Mouse (Mus musculus): ENCODE measurements around the gene Defa30. TPM values are rescaled to one million over a fixed set of nuclear protein-coding genes. Genes with fewer than 3 reads are reported as not detected.
"Not testable (repeated sequence)": the region's sequence is repeated elsewhere in the genome, so short reads cannot be mapped to it uniquely, and the experiment has no call there.

Defa30 gene
- polyA plus RNA-seq (2014; fragmentation: Nextera tagmentation; extraction: Ambion mirVana) = not detected in 2 replicates

DNA sequence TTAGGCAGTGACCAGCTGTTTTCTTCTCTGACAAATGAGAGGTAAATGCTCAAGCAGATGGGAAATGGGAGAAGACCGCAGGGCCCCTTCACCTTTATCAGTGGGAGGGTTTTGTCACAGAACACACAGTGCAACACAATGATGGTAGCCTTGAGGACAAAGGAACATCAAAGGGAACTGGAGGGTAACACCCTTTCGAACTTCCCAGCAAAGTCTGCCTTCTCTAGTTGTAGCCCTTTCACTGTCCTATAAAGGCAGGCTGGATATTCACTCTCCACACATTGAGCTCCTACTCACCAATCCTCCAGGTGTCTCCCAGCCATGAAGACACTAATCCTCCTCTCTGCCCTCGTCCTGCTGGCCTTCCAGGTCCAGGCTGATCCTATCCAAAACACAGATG is at the start of gene Defa30:
TSS of gene Defa30 (plus strand) at position 301 of the 400 bp plus-strand sequence.
- not testable (repeated sequence) for H3K36me3 ChIP-seq (ENCODE audit: control insufficient read depth, insufficient read depth, low read length); H3K9me3 ChIP-seq (ENCODE audit: control insufficient read depth, low read length); H3K27ac ChIP-seq (replicated peaks in 1 of 2; ENCODE audit: control insufficient read depth in 1 of 2, insufficient read depth in 1 of 2, low read depth in 2 of 2, low read length in 2 of 2); H3K27me3 ChIP-seq (ENCODE audit: control insufficient read depth, insufficient read depth, low read length); H3K4me2 ChIP-seq (ENCODE audit: low read length); ATAC-seq (ENCODE audit: insufficient number of reproducible peaks, insufficient read depth, low FRiP score, low read depth); H3K4me3 ChIP-seq (ENCODE audit: control insufficient read depth in 1 of 2, insufficient read depth in 1 of 2, low read depth in 1 of 2, low read length in 2 of 2); H3K9ac ChIP-seq (ENCODE audit: low read length); H3K4me1 ChIP-seq (ENCODE audit: control insufficient read depth in 2 of 2, insufficient read depth in 2 of 2, low read length in 2 of 2)
- WGBS = 45% methylated on average over 3 of the region's 3 CpGs

DNA sequence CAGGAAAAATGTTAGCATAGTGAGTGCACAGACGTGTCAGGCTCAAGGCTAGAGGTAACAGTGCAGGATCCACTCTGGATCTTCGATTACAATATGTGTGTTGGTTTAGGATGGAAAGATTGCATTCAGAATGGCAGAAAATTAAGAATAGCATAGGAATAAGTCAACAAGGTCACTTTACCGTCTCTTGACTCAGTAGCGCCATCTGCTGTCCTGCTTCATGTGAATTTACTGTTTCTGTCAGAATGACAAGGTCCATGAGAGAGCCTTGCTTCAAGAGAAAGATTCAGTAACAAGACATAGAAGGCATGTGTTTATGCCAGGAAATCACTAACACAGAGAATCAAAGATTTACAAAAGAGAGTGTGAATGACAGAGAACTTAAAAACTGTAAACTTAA is 41.3 kb upstream of the Defa30 start:
- WGBS = 35% methylated on average over 4 of the region's 4 CpGs
- H3K27me3 ChIP-seq (ENCODE audit: control insufficient read depth, insufficient read depth, low read length) = no peaks in the 10 kb centered on the region
- no peak overlapping the region for H3K27ac ChIP-seq (replicated peaks in 1 of 2; ENCODE audit: control insufficient read depth in 1 of 2, insufficient read depth in 1 of 2, low read depth in 2 of 2, low read length in 2 of 2)
- no peak overlapping the region for H3K9ac ChIP-seq (ENCODE audit: low read length)
- no peaks in the 10 kb centered on the region for H3K4me1 ChIP-seq (ENCODE audit: control insufficient read depth in 2 of 2, insufficient read depth in 2 of 2, low read length in 2 of 2)
- no peak for ATAC-seq (ENCODE audit: insufficient number of reproducible peaks, insufficient read depth, low FRiP score, low read depth)
- no peaks in the 10 kb centered on the region for H3K9me3 ChIP-seq (ENCODE audit: control insufficient read depth, low read length)
- H3K4me3 ChIP-seq (ENCODE audit: control insufficient read depth in 1 of 2, insufficient read depth in 1 of 2, low read depth in 1 of 2, low read length in 2 of 2) = no peak overlapping the region
- H3K36me3 ChIP-seq (ENCODE audit: control insufficient read depth, insufficient read depth, low read length) = no peaks in the 10 kb centered on the region
- no peak overlapping the region for H3K4me2 ChIP-seq (ENCODE audit: low read length)

DNA sequence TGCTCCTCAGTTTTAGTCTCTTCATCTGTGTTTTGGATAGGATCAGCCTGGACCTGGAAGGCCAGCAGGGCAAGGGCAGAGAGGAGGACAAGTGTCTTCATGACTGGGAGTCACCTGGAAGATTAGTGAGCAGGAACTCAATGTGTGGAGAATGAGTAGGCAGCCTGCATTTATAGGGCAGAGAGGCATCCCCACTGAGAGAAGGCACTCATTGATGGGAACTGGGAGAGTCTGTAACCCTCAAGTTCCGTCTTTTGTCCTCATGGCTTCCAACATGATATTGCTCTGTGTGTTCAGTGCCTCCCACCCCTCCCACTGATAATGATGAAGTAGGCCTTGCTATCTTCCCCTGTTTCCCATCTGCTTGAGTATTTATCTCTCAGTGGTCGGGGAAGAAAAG is 38.5 kb upstream of the Defa30 start, which contains the start of gene Gm14851:
TSS of gene Gm14851 (minus strand) at position 101 of the 400 bp plus-strand sequence.
- H3K36me3 ChIP-seq (ENCODE audit: control insufficient read depth, insufficient read depth, low read length); H3K27me3 ChIP-seq (ENCODE audit: control insufficient read depth, insufficient read depth, low read length); H3K27ac ChIP-seq (replicated peaks in 1 of 2; ENCODE audit: control insufficient read depth in 1 of 2, insufficient read depth in 1 of 2, low read depth in 2 of 2, low read length in 2 of 2); H3K9ac ChIP-seq (ENCODE audit: low read length); H3K9me3 ChIP-seq (ENCODE audit: control insufficient read depth, low read length); ATAC-seq (ENCODE audit: insufficient number of reproducible peaks, insufficient read depth, low FRiP score, low read depth); H3K4me3 ChIP-seq (ENCODE audit: control insufficient read depth in 1 of 2, insufficient read depth in 1 of 2, low read depth in 1 of 2, low read length in 2 of 2); H3K4me2 ChIP-seq (ENCODE audit: low read length); H3K4me1 ChIP-seq (ENCODE audit: control insufficient read depth in 2 of 2, insufficient read depth in 2 of 2, low read length in 2 of 2): not testable (repeated sequence)
- WGBS = 60% methylated on average over 1 of the region's 2 CpGs

DNA sequence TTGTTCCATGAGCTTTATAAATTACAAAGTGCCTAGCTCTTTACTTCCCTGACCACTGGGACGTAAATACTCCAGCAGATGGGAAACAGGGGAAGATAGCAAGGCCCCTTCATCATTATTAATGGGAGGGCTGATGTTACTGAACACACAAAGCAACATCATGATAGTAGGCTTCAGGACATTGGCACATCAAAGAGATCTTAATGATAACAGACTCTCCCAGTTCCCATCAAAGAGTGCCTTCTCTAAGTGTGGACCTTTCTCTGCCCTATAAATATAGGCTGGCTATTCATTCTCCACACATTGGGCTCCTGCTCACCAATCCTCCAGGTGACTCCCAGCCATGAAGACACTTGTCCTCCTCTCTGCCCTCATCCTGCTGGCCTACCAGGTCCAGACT is 27.5 kb downstream of the Defa30 start, which contains the start of gene Defa22:
TSS of gene Defa22 (plus strand) at position 301 of the 400 bp plus-strand sequence.
- H3K27me3 ChIP-seq (ENCODE audit: control insufficient read depth, insufficient read depth, low read length); H3K9me3 ChIP-seq (ENCODE audit: control insufficient read depth, low read length); H3K4me1 ChIP-seq (ENCODE audit: control insufficient read depth in 2 of 2, insufficient read depth in 2 of 2, low read length in 2 of 2); H3K4me3 ChIP-seq (ENCODE audit: control insufficient read depth in 1 of 2, insufficient read depth in 1 of 2, low read depth in 1 of 2, low read length in 2 of 2); H3K36me3 ChIP-seq (ENCODE audit: control insufficient read depth, insufficient read depth, low read length); H3K27ac ChIP-seq (replicated peaks in 1 of 2; ENCODE audit: control insufficient read depth in 1 of 2, insufficient read depth in 1 of 2, low read depth in 2 of 2, low read length in 2 of 2); H3K4me2 ChIP-seq (ENCODE audit: low read length); H3K9ac ChIP-seq (ENCODE audit: low read length); ATAC-seq (ENCODE audit: insufficient number of reproducible peaks, insufficient read depth, low FRiP score, low read depth): not testable (repeated sequence)
- WGBS = no CpG with 5 or more reads among the region's 1 CpGs

Other genes starting within 250 kb of the Defa30 start
- gene Defb33, start 242.0 kb upstream of the Defa30 start, polyA plus RNA-seq (2014; fragmentation: Nextera tagmentation; extraction: Ambion mirVana) = not detected in 2 replicates
- not detected in 2 replicates for gene Gm15056, start 232.0 kb upstream of the Defa30 start, polyA plus RNA-seq (2014; fragmentation: Nextera tagmentation; extraction: Ambion mirVana)
- not detected in 2 replicates for gene Gm6040, start 212.6 kb upstream of the Defa30 start, polyA plus RNA-seq (2014; fragmentation: Nextera tagmentation; extraction: Ambion mirVana)
- not detected in 2 replicates for gene AY761185, start 189.9 kb upstream of the Defa30 start, polyA plus RNA-seq (2014; fragmentation: Nextera tagmentation; extraction: Ambion mirVana)
- gene Defa21, start 109.1 kb upstream of the Defa30 start, polyA plus RNA-seq (2014; fragmentation: Nextera tagmentation; extraction: Ambion mirVana) = not detected in 2 replicates
- gene Defa23, start 79.6 kb upstream of the Defa30 start, polyA plus RNA-seq (2014; fragmentation: Nextera tagmentation; extraction: Ambion mirVana) = not detected in 2 replicates
- not detected in 2 replicates for gene Defa35, start 69.6 kb upstream of the Defa30 start, polyA plus RNA-seq (2014; fragmentation: Nextera tagmentation; extraction: Ambion mirVana)
- not detected in 2 replicates for gene Defa25, start 50.2 kb upstream of the Defa30 start, polyA plus RNA-seq (2014; fragmentation: Nextera tagmentation; extraction: Ambion mirVana)
- gene Gm14851, start 38.6 kb upstream of the Defa30 start, polyA plus RNA-seq (2014; fragmentation: Nextera tagmentation; extraction: Ambion mirVana) = not detected in 2 replicates
- not detected in 2 replicates for gene Defa22, start 27.6 kb downstream of the Defa30 start, polyA plus RNA-seq (2014; fragmentation: Nextera tagmentation; extraction: Ambion mirVana)
- not detected in 2 replicates for gene Defa31, start 57.0 kb downstream of the Defa30 start, polyA plus RNA-seq (2014; fragmentation: Nextera tagmentation; extraction: Ambion mirVana)
- gene Gm15293, start 66.9 kb downstream of the Defa30 start, polyA plus RNA-seq (2014; fragmentation: Nextera tagmentation; extraction: Ambion mirVana) = not detected in 2 replicates
- gene Gm15292, start 115.1 kb downstream of the Defa30 start, polyA plus RNA-seq (2014; fragmentation: Nextera tagmentation; extraction: Ambion mirVana) = not detected in 2 replicates
- gene Defa27, start 180.9 kb downstream of the Defa30 start, polyA plus RNA-seq (2014; fragmentation: Nextera tagmentation; extraction: Ambion mirVana) = not detected in 2 replicates
- not detected in 2 replicates for gene Defa29, start 192.4 kb downstream of the Defa30 start, polyA plus RNA-seq (2014; fragmentation: Nextera tagmentation; extraction: Ambion mirVana)
- gene Defa2, start 243.9 kb downstream of the Defa30 start, polyA plus RNA-seq (2014; fragmentation: Nextera tagmentation; extraction: Ambion mirVana) = not detected in 2 replicates

All from heart, embryonic 14.5 days (tissue).